Mouse (Mus musculus): ENCODE measurements around the gene Tcl1b1.
"Not testable (repeated sequence)": the region's sequence is repeated elsewhere in the genome, so short reads cannot be mapped to it uniquely, and the experiment has no call there.

Tcl1b1 gene

GRCm38 (mm10) chr12:105159390-105159789 is at the start of gene Tcl1b1:
Gene Tcl1b1 (plus strand): TSS chr12:105159690.
- no peak for DNase-seq

DNA sequence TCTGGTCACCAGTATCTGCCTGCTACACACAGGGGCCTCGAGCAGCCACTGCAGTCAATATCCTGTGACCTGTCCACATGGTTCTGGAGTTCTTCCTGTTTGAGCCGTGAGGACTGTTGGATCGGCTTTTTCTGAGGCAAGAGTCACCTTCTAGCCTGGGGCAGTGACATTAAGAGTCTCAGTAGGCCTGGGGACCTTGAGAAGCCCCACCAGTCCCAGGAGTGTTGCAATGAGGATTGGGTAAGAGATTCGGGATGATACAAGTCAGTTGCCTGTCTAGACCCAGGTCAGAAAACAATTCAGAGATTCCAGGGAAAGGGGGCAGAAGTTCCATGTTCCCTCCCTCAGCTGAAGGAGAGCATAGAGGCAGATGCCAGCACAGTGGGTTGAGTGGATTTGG is 49.7 kb upstream of the Tcl1b1 start:
- no peak for DNase-seq

GRCm38 (mm10) chr12:105112321-105112988 is 47.0 kb upstream of the Tcl1b1 start:
- no peak for DNase-seq

DNA sequence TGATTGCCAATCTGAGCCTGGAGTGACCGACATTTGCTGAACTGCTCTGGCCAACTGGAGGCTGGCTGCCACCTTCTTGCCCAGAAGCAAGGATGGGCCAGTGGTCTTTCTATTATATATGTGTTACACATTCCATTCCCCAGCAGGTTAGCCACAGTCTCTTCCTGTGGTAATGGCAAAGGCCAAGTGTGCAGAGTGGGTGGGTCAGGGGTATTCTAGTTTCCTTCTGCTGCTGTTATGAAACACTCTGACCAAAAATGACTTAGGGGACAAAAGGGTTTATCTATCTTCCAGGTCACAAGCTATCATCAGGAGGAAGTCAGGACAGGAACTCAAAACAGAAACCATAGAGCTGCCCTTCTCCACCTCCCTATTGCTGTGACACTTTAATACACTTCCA is 42.8 kb upstream of the Tcl1b1 start:
- no peak for DNase-seq

GRCm38 (mm10) chr12:105125362-105125761 is 34.1 kb upstream of the Tcl1b1 start:
- no peak for DNase-seq

DNA sequence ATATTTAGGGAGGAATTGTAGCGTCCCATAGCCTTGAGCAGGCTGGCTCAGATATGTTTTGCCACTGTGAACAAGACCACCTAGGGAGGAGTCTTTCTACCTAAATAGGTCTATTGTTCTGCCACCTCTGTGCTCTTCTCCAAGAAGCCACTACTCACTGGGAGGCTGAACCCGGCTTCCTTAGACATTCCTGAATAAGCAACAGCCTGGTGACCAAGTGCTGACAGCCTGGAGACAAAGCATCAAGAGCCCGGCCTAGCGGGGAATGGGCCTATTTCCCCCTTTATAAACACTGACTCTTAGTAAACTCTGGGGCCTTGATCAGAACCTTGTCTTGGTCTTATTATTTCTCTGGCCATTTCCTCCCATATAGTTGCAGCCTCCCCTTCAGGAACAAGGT is 33.0 kb upstream of the Tcl1b1 start:
- no peak for DNase-seq

- no peak for DNase-seq
These were observed 31.9 kb upstream of the Tcl1b1 start for GRCm38 (mm10) chr12:105127607-105128006.

DNA sequence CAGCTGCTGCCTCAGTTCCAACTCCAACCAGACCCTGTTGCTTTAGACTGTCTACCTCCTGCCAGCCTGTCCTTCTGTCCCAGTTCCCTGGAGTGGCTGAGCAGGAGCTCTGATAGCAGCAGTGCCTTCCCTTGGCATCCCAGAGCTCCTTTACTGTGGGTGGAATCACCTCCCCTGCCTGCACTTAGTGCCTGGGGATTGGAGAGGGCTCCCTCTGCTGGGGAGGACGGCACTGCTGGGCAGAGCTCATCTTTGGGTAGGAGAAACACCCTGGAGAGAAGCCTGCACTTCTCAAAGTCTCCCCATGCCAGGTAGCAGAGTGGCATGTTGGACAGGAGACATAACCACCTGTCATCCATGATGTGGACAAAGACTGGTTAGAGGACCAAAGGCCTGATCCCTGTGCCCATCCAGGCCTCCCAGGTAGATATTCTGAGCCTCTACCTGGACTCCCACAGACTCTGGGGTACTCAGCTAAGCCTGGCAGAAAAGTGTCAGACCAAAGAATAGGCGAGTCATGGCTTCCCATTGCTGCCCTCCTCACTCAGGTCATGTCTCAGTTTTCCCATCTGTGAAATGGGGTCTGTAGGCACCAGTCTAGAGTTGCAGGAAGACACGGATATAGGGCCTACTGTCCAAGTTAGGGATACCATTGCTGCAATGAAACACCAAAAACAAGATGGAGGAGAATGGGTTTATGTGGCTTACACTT is 29.8 kb upstream of the Tcl1b1 start:
- not testable (repeated sequence) for DNase-seq

GRCm38 (mm10) chr12:105134167-105134566 is 25.3 kb upstream of the Tcl1b1 start:
- not testable (repeated sequence) for DNase-seq

GRCm38 (mm10) chr12:105134826-105135225 is 24.7 kb upstream of the Tcl1b1 start:
- not testable (repeated sequence) for DNase-seq

DNA sequence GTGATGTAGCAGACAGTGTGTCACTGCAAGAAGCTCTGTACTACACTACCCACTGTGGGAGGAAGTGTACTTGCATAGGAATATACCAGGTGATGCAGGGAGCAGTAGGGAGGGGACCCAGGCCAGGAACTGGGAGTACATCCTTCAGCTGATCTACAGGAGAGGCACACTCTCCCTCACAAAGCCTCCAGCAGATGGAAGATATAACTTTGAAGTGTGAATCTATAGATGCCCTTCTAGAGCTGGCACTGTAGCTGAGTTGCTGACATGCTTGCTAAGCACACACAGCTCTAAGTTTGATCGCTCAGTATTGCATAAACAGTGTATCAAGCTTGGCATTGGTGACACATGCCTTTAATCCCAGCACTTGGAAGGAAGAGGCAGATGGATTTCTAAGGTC is 21.8 kb upstream of the Tcl1b1 start:
- DNase-seq = not testable (repeated sequence)

DNA sequence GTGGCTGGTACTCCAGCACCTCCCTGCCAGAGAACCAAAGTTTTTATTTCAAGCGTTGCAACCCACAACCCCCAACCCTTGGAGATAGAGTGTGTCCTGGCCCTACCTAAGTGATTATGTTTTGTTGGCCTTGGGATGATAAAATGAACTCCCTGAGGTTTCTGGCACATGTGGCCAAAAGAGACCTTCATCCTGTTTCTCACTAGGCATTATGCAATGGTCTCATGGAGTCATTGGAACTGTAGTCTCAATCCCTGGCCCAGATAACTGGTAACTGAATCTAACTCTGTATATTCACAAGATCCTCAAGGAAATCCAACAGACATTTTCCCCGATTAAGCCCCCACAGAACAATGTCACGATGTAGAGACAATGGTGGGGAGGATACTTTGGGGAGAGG is 16.4 kb upstream of the Tcl1b1 start:
- no peak for DNase-seq

- not testable (repeated sequence) for DNase-seq
These were observed 14.6 kb upstream of the Tcl1b1 start for GRCm38 (mm10) chr12:105144928-105145327.

GRCm38 (mm10) chr12:105145714-105146113 is 13.8 kb upstream of the Tcl1b1 start, which contains the start of gene Tcl1b2:
Gene Tcl1b2 (plus strand): TSS chr12:105146014.
- no peak for DNase-seq

DNA sequence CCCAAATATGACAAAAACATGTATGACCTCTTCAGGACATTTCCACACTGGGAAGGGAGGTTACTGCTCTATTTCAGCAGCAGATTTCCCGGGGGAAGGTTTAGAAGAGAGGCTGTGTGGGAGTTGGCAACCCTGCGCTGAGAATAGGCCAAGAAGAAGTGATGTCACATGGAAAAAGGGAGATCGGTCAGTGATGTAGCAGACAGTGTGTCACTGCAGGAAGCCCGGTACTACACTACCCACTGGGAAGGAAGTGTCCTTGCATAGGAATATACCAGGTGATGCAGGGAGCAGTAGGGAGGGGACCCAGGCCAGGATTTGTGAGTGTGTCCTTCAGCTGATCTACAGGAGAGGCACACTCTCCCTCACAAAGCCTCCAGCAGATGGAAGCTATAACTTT is 4.2 kb upstream of the Tcl1b1 start:
- not testable (repeated sequence) for DNase-seq

DNA sequence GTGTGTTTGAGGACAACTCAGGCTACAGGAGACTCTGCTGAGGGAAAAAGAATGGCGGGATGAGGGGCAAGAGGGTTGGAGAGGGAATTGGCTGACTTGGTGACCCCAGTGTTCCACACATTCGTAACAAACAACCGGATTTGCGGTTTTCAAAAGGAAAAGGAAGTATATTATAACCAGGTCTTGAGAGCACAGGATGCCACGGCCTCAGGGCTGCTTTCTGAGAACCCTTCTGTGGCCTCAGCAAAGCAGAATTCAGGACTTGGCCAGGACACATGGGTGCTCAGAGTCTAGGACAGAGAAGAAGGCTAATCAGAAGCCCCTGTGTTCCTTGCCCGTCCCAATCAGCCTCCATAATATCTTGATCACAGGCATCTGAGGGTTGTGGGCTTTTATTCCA is 648 bp upstream of the Tcl1b1 start:
- no peak for DNase-seq

- no peak for DNase-seq
These were observed 7.2 kb downstream of the Tcl1b1 start for GRCm38 (mm10) chr12:105166734-105167133.

DNA sequence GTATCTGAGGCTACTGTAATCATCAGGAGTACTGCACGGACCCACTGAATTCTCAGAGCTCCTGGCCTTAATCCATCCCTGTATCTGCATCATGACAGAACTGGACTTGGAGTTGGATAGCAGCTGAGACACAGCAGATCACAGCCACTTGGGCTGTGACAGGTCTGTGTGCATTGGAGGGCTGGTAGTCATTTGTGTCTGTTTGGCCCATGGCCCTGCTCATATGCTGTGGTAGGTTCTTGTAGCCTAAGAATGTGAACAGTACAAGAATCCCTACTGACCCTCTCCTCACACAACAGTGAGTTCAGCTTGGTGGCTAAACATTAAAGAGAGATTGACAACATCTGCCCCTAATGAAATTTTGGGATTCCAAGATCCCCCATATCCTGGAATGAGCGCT is 13.9 kb downstream of the Tcl1b1 start:
- no peak for DNase-seq

GRCm38 (mm10) chr12:105174318-105174717 is 14.8 kb downstream of the Tcl1b1 start:
- DNase-seq = peak; percentile 66

GRCm38 (mm10) chr12:105176044-105176443 is 16.6 kb downstream of the Tcl1b1 start, which contains the start of gene Tcl1b5:
Gene Tcl1b5 (plus strand): TSS chr12:105176344.
- not testable (repeated sequence) for DNase-seq

DNA sequence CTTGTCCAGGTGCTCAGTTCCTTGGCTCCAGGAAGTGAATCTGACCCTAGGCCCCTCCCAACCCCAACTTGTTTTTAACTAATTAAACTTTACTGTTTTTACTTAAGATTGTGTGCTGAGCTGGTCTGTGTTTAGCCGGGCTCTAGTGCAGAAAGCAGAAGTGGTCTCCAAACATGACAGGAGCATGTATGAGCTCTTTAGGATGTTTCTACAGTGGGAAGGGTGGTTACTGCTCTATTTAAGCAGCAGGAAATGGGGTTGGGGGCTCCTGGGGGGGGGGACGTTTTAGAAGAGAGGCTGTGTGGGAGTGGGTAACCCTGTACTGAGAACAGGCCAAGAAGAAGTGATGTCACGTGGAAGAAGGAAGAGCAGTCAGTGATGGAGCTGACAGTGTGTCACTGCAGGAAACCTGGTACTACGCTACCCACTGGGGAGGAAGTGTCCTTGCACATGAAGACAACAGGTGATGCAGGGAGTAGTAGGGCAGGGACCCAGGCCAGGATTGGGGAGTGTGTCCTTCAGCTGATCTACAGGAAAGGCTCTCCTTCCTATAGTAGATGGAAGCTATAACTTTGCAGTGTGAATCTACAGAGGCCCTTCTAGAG is 21.7 kb downstream of the Tcl1b1 start:
- not testable (repeated sequence) for DNase-seq

DNA sequence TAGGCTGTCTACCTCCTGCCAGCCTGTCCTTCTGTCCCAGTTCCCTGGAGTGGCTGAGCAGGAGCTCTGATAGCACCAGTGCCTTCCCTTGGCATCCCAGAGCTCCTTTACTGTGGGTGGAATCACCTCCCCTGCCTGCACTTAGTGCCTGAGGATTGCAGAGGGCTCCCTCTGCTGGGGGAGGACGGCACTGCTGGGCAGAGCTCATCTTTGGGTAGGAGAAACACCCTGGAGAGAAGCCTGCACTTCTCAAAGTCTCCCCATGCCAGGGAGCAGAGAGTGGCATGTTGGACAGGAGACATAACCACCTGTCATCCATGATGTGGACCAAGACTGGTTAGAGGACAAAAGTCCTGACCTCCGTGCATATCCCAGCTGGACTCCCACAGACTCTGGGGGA is 29.5 kb downstream of the Tcl1b1 start:
- DNase-seq = peak; percentile 8

- not testable (repeated sequence) for DNase-seq
These were observed 31.3 kb downstream of the Tcl1b1 start, which contains the start of gene Tcl1b3 for GRCm38 (mm10) chr12:105190743-105191142. Gene Tcl1b3 (plus strand): TSS chr12:105191043.

Data from thymus, postnatal 25 days (tissue).